Mouse (Mus musculus): ENCODE data around the gene Wdr90.

Wdr90 gene

DNA sequence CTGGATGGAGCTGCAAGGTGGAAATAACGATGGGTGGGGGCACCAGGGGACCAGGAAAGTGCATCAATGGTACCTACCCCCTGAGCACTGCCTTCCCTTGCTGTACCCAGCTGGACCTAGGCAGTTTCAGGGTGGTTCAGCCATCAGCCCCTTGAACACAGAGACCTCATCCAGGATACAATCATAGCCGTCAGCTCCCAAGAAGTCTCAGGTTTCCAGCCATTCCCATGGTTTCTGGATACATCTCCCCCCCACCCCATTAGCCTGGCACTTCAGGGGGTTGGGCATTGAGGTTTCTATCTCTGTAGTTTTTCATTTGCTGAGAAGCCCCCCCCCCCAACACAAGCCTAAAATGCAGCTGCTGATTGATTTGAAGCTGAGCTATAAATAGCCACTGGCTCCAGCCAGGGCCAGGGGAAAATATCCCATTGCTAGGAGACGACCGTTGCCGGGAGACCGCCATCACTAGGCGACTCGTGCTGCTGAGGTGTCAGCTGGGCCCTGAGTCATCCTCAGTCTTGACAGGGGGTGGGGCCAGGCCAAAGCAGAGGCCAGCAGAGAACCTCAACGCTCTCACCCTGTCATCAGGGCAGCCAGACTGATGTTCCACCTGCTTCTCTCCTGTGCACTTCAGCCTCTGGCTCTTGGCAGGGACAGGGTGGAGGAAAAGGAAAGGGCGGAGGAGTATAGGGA lies 58.3 kb downstream of the Wdr90 start:
- DNase-seq (ENCODE audit: low spot score) = no peak

DNA sequence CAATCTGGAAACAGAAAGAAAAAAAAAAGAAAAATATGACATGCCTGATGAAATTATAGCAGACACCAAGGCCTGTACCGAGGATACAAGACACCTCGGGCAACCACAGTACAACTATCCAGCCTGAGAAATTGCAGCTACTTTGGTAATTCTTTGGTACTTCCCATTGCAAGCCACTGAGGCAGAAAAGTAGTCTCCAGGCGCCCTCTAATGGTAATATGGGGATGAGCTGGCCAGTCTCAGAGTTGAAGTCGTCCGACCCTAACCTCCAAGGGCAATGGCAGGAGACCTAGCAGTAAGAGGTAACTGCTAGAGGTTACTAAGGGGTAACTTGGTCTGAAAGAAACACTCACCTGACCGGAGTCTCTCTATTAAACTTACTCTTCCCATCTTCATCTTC lies 60.3 kb downstream of the Wdr90 start:
- DNase-seq (ENCODE audit: low spot score) = no peak

DNA sequence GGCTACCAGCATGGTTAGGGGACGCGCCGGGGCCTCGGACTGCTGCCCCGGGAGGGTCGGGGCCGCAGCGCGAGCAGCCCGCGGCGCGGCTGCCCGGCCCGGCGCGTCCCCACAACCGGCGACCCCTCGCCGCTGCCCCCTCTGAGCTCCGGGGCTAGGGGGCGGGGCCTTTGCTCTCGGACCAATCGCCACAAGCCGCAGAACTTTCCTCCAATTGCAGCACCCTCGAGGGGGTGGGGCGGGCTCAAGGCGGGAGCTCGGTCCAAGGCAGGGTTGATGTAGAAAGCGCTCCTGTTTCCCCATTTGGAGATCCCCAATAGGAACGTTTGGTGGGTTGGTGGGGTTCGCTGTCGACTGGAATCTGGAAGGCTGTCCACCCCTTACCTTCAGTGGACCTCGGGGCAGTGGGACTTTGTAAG lies 64.3 kb downstream of the Wdr90 start, which contains the start of gene Metrn:
Metrn (minus strand) TSS at position 186 of the 419 bp plus-strand sequence.
- DNase-seq (ENCODE audit: low spot score) = no peak

DNA sequence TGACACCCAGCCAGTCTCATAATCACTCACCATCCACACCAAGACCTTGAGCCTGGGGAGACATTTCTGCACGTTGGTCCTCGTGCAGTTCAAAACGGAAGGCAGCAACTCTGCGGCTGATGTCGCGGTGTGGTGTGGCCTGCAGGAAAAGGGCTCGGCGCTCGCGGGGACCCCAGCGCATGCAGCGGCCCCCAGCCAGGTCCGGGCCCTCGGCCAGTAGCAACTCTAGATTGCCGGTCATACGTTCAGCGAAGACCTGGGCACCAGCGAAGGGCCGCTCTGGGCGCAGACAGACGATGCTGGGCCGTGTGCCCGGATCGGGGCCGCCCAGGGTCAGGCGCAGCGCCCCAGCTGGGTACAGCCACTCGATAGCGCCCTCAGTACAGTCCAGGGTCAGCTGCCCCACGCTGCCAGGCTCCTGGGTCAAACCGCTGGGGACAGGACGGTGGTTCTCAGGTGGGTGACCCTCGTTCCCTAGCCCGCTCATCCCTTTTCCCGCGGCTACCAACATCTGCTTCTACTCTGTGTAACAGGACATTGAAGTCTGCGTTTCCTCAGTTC lies 65.0 kb downstream of the Wdr90 start:
- DNase-seq (ENCODE audit: low spot score) = no peak

DNA sequence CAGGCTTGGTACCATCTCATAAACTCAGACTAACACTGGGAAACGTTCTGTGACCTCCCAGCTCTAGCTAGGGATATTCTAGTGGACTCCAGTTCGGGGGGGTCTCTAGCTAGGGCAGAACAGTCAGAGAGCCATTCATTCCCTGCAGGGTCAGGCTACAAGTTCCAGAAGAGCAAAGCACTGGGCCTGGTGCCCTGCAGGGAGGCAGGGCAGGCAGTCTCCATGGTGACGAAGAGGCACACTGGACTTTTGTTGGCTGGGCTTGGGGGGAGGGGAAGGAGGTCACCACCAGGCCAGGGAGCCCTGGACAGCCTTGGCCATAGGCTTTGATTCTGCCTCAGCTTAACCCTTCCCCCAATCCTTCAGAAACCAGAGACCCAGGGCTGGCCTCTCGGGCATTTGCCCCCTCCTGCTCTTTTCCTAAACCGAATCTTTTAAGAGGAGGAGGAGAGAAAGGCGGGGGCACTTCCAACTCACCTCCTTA lies 65.7 kb downstream of the Wdr90 start, which contains the start of gene AC134908.4:
AC134908.4 (minus strand) TSS at position 51 of the 484 bp plus-strand sequence.
- no peak for DNase-seq (ENCODE audit: low spot score)

DNA sequence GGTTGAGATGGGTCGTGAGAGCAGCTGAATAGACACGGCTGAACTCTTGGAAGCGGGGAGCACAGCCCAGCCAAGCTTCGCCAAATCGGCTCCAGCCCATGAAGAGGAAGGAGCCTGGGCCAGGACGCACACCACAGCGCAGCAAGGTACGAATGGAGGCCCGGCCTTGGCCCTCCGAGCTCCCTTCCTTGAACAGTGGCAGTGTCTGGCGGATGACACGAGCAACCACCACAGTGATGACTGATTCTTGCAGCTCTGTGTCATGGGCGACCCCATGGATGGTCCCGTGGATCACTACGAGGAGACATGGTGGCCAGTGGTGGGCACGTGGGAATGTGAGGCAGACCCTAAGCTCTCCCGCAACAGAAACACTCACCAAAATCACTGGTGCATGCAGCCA lies 66.3 kb downstream of the Wdr90 start:
- no peak for DNase-seq (ENCODE audit: low spot score)
